Mouse (Mus musculus) kidney, adult 2 months (tissue): ENCODE results near the gene Mlip.

Experiments used
- CTCF ChIP-seq: fragments of 200-500 bp; conservative IDR thresholded peaks from 2 replicates; pipeline ENCODE4 v1.5.1; 2011; ENCODE audit warnings: low read depth, mild to moderate bottlenecking, control low read depth, low read length, moderate library complexity, mixed read lengths; ENCODE audit not compliant: insufficient read depth, insufficient read length
- POLR2A ChIP-seq: fragments of 200-500 bp; IDR thresholded peaks from one replicate; pipeline ENCODE4 v1.6.1; 2011; ENCODE audit warnings: low read depth, low read length, control low read depth

- TF ChIP-seq CTCF: no peak
- TF ChIP-seq POLR2A: no peak
Observed at GRCm38 (mm10) chr9:77254514-77254913, 98.3 kb downstream of the Mlip start.
